Mouse (Mus musculus) midbrain, embryonic 14.5 days (tissue): Measurements from ENCODE around the gene Cadps2. TPM values are rescaled to one million over a fixed set of nuclear protein-coding genes. Genes with fewer than 3 reads are reported as not detected.

Experiments used
- ATAC-seq: fragments of 200-750 bp; cut with Nextera tagmentation; 2 replicates; pipeline ENCODE4 v1.8.0; 2017; ENCODE audit warnings: moderate number of reproducible peaks, moderate library complexity; ENCODE audit not compliant: low FRiP score, low TSS enrichment
- DNase-seq: peaks from one replicate; pipeline ENCODE4 v3.0.0-alpha.2; 2015
- H3K27ac ChIP-seq: fragments of 300-500 bp; sonication (generic); replicated peaks from 2 replicates; pipeline ENCODE4 v1.5.1; 2014; ENCODE audit warnings: mild to moderate bottlenecking, low read depth, low read length, moderate library complexity
- H3K27me3 ChIP-seq: fragments of 300-500 bp; sonication (generic); 2 replicates; pipeline ENCODE4 v1.6.1; 2014; ENCODE audit warnings: low read length, control low read depth, mixed read lengths; ENCODE audit not compliant: control insufficient read depth, insufficient read depth
- H3K36me3 ChIP-seq: fragments of 300-500 bp; sonication (generic); 2 replicates; pipeline ENCODE4 v1.6.1; 2014; ENCODE audit warnings: low read length, control low read depth; ENCODE audit not compliant: control insufficient read depth, insufficient read depth
- H3K4me1 ChIP-seq: fragments of 300-500 bp; sonication (generic); 2 replicates; pipeline ENCODE4 v1.6.1; 2014; ENCODE audit warnings: mild to moderate bottlenecking, antibody characterized with exemption, low read length, control low read depth; ENCODE audit not compliant: control insufficient read depth, insufficient read depth
- H3K4me2 ChIP-seq: fragments of 300-500 bp; sonication (generic); 2 replicates; pipeline ENCODE4 v1.6.1; 2014; ENCODE audit warnings: mild to moderate bottlenecking, low read length, moderate library complexity
- H3K4me3 ChIP-seq: fragments of 300-500 bp; sonication (generic); replicated peaks from 2 replicates; pipeline ENCODE4 v1.5.1; 2014; ENCODE audit warnings: low read depth, low read length
- H3K9ac ChIP-seq: fragments of 300-500 bp; sonication (generic); replicated peaks from 2 replicates; pipeline ENCODE4 v1.6.1; 2014; ENCODE audit warnings: mild to moderate bottlenecking, low read length, moderate library complexity
- H3K9me3 ChIP-seq: fragments of 300-500 bp; sonication (generic); 2 replicates; pipeline ENCODE4 v1.6.1; 2016; ENCODE audit warnings: low read length, control low read depth, mixed read lengths; ENCODE audit not compliant: control insufficient read depth
- WGBS: fragments of 180-500 bp; shearing (Covaris S2); extraction: QIAGEN DNeasy Blood & Tissue Kit; methylation state at CpG from one replicate; pipeline ENCODE4 v1.1.7; 2014; 5-methylcytosine and 5-hydroxymethylcytosine counted together
- polyA plus RNA-seq: library from polyadenylated mRNA; unstranded; fragments of >200 nt; fragmentation: Nextera tagmentation; extraction: Ambion mirVana; gene quantifications from 2 replicates; pipeline ENCODE4 v1.2.1, GENCODE M21; 2014

Cadps2 gene
- 9.5 and 10.1 TPM in 2 replicates for polyA plus RNA-seq

GRCm38 (mm10) chr6:23839009-23839811, at the start of gene Cadps2:
Gene Cadps2 (minus strand): TSS chr6:23839421.
- H3K27me3 ChIP-seq = peaks cover 17% of the 10 kb centered on the region; the same call in 1 of the 2 replicates
- ATAC-seq = peak; percentile 74

GRCm38 (mm10) chr6:23886418-23886817, 47.2 kb upstream of the Cadps2 start:
- DNase-seq (peak; percentile 63), ATAC-seq (no peak)
- no peak overlapping the region for H3K4me3 ChIP-seq
- H3K9ac ChIP-seq = no peak overlapping the region
- no peaks in the 10 kb centered on the region for H3K4me1 ChIP-seq
- H3K27ac ChIP-seq = no peak overlapping the region
- H3K36me3 ChIP-seq = no peaks in the 10 kb centered on the region
- 25% methylated on average over 6 of the region's 6 CpGs for WGBS
- H3K9me3 ChIP-seq = no peaks in the 10 kb centered on the region
- H3K27me3 ChIP-seq = no peaks in the 10 kb centered on the region
- no peak overlapping the region for H3K4me2 ChIP-seq

More at GRCm38 (mm10) chr6:23839009-23839811, at the start of gene Cadps2:
- no peak within 1 kb of the TSS for H3K27ac ChIP-seq
- H3K4me2 ChIP-seq = peak within 1 kb of the TSS; percentile 94
- WGBS = under 1% methylated on average over 113 of the region's 114 CpGs
- no peaks in the 10 kb centered on the region for H3K9me3 ChIP-seq
- no peaks in the 10 kb centered on the region for H3K36me3 ChIP-seq
- H3K4me3 ChIP-seq = peak within 1 kb of the TSS; percentile 68
- peak; percentile 74 for DNase-seq
- 0 out of 2 replicates have a peak, but pooled peaks cover 5% of the 10 kb centered on the region for H3K4me1 ChIP-seq
- H3K9ac ChIP-seq = peak within 1 kb of the TSS; percentile 58

- peak; percentile 17 for DNase-seq
Observed at GRCm38 (mm10) chr6:23876765-23877408, 37.7 kb upstream of the Cadps2 start.

GRCm38 (mm10) chr6:23876363-23876762, 37.1 kb upstream of the Cadps2 start:
- Histone ChIP-seq H3K9ac (no peak overlapping the region), H3K4me3 (no peak overlapping the region), H3K4me1 (no peaks in the 10 kb centered on the region), H3K36me3 (no peaks in the 10 kb centered on the region), H3K27ac (no peak overlapping the region), H3K9me3 (no peaks in the 10 kb centered on the region), H3K4me2 (no peak overlapping the region), H3K27me3 (no peaks in the 10 kb centered on the region)
- ATAC-seq = no peak
- no peak for DNase-seq
- 61% methylated on average over 4 of the region's 4 CpGs for WGBS

More at GRCm38 (mm10) chr6:23876765-23877408, 37.7 kb upstream of the Cadps2 start:
- Histone ChIP-seq H3K4me1 (no peaks in the 10 kb centered on the region), H3K27me3 (no peaks in the 10 kb centered on the region), H3K4me2 (0 out of 2 replicates have a peak overlapping the region, but pooled peaks have one; percentile 3), H3K4me3 (no peak overlapping the region), H3K9me3 (no peaks in the 10 kb centered on the region), H3K27ac (no peak overlapping the region), H3K36me3 (no peaks in the 10 kb centered on the region), H3K9ac (no peak overlapping the region)
- no peak for ATAC-seq
- WGBS = 54% methylated on average over 4 of the region's 4 CpGs

- WGBS = 85% methylated on average over 4 of the region's 4 CpGs
- Histone ChIP-seq H3K9ac (no peak overlapping the region), H3K27ac (no peak overlapping the region), H3K4me2 (no peak overlapping the region), H3K9me3 (no peaks in the 10 kb centered on the region), H3K4me1 (no peaks in the 10 kb centered on the region), H3K27me3 (no peaks in the 10 kb centered on the region), H3K4me3 (no peak overlapping the region), H3K36me3 (no peaks in the 10 kb centered on the region)
- DNase-seq (no peak), ATAC-seq (no peak)
Observed at GRCm38 (mm10) chr6:23873812-23874211, 34.6 kb upstream of the Cadps2 start.

GRCm38 (mm10) chr6:23873231-23873630, 34.0 kb upstream of the Cadps2 start:
- Histone ChIP-seq H3K27ac (no peak overlapping the region), H3K4me1 (no peaks in the 10 kb centered on the region), H3K4me2 (no peak overlapping the region)

GRCm38 (mm10) chr6:23869971-23870370, 30.8 kb upstream of the Cadps2 start:
- no peaks in the 10 kb centered on the region for H3K9me3 ChIP-seq
- H3K4me3 ChIP-seq = no peak overlapping the region
- H3K4me1 ChIP-seq = no peaks in the 10 kb centered on the region
- H3K36me3 ChIP-seq = no peaks in the 10 kb centered on the region
- H3K4me2 ChIP-seq = no peak overlapping the region
- no peak overlapping the region for H3K9ac ChIP-seq
- H3K27me3 ChIP-seq = no peaks in the 10 kb centered on the region
- H3K27ac ChIP-seq = no peak overlapping the region
- ATAC-seq = no peak
- no peak for DNase-seq

More at GRCm38 (mm10) chr6:23873231-23873630, 34.0 kb upstream of the Cadps2 start:
- WGBS = 86% methylated on average over 3 of the region's 3 CpGs
- Histone ChIP-seq H3K36me3 (no peaks in the 10 kb centered on the region), H3K9me3 (no peaks in the 10 kb centered on the region), H3K27me3 (no peaks in the 10 kb centered on the region), H3K4me3 (no peak overlapping the region), H3K9ac (no peak overlapping the region)
- no peak for ATAC-seq
- no peak for DNase-seq

GRCm38 (mm10) chr6:23866298-23866697, 27.1 kb upstream of the Cadps2 start:
- DNase-seq (no peak), ATAC-seq (no peak)
- no peaks in the 10 kb centered on the region for H3K36me3 ChIP-seq
- no peak overlapping the region for H3K4me2 ChIP-seq
- H3K27ac ChIP-seq = no peak overlapping the region
- H3K4me3 ChIP-seq = no peak overlapping the region
- no peaks in the 10 kb centered on the region for H3K9me3 ChIP-seq
- no peaks in the 10 kb centered on the region for H3K27me3 ChIP-seq
- H3K4me1 ChIP-seq = no peaks in the 10 kb centered on the region
- no peak overlapping the region for H3K9ac ChIP-seq
- WGBS = 95% methylated on average over 7 of the region's 7 CpGs
